Mouse (Mus musculus) CH12.LX (cell line): ENCODE measurements around the gene Gm20708. TPM values are rescaled to one million over a fixed set of nuclear protein-coding genes. Genes with fewer than 3 reads are reported as not detected.

Experiments
- DNase-seq: peaks from one replicate; pipeline ENCODE4 v3.0.0-alpha.2; 2013; ENCODE audit errors: extremely low read depth
- H3K27ac ChIP-seq: 2 replicates; pipeline ENCODE4 v1.5.1; 2012; ENCODE audit warnings: low read depth, mild to moderate bottlenecking, control low read depth, moderate library complexity; ENCODE audit not compliant: insufficient read depth
- H3K27me3 ChIP-seq: replicated peaks from 2 replicates; pipeline ENCODE3; 2012; ENCODE audit warnings: inconsistent platforms
- H3K36me3 ChIP-seq, 2 experiments: replicated peaks in 1 of 2; 2 replicates each; pipeline versions ENCODE3 to v1.6.1; 2012; ENCODE audit warnings: inconsistent platforms in 1 of 2, low read length in 1 of 2, mild to moderate bottlenecking in 1 of 2, mixed read lengths in 1 of 2, moderate library complexity in 1 of 2; ENCODE audit not compliant: control insufficient read depth in 1 of 2, insufficient read depth in 1 of 2
- H3K4me1 ChIP-seq, 2 experiments: 2 replicates each; pipeline ENCODE4 v1.6.1; 2012; ENCODE audit warnings: inconsistent platforms in 1 of 2, moderate library complexity in 1 of 2; ENCODE audit not compliant: insufficient read depth in 2 of 2, control insufficient read depth in 1 of 2
- H3K4me2 ChIP-seq: 2 replicates; pipeline ENCODE4 v1.6.1; 2012; ENCODE audit warnings: low read depth, mild to moderate bottlenecking, control low read depth; ENCODE audit not compliant: poor library complexity, insufficient read depth, severe bottlenecking
- H3K4me3 ChIP-seq, 3 experiments: fragments of 150-350 bp in 1 of 3; sonication (generic) in 1 of 3; replicated peaks in 1 of 3; 2 replicates each; pipeline versions ENCODE3 to v1.5.1; 2011 to 2012; ENCODE audit warnings: low read depth in 2 of 3, low read length in 2 of 3, mild to moderate bottlenecking in 2 of 3, moderate library complexity in 2 of 3, control low read depth in 1 of 3, improper control_type of control experiment in 1 of 3, inconsistent platforms in 1 of 3, mixed read lengths in 1 of 3; ENCODE audit not compliant: poor library complexity in 1 of 3
- H3K79me2 ChIP-seq: replicated peaks from 2 replicates; pipeline ENCODE4 v1.6.1; 2012; ENCODE audit warnings: mild to moderate bottlenecking, moderate library complexity; ENCODE audit not compliant: control insufficient read depth, poor library complexity, insufficient read depth, severe bottlenecking; ENCODE audit errors: extremely low read depth
- H3K9ac ChIP-seq: 2 replicates; pipeline ENCODE4 v1.6.1; 2012; ENCODE audit warnings: low read depth, mild to moderate bottlenecking, control low read depth, moderate library complexity; ENCODE audit not compliant: insufficient read depth
- H3K9me3 ChIP-seq: replicated peaks from 2 replicates; pipeline ENCODE3; 2012; ENCODE audit warnings: low read length, inconsistent platforms, mixed read lengths
- CHD1 ChIP-seq: IDR thresholded peaks from 2 replicates; pipeline ENCODE4 v1.6.1; 2012; ENCODE audit warnings: low read depth, low read length, improper control_type of control experiment, inconsistent platforms
- CHD2 ChIP-seq: IDR thresholded peaks from 2 replicates; pipeline ENCODE4 v1.6.1; 2011; ENCODE audit warnings: low read length, improper control_type of control experiment
- CTCF ChIP-seq, 2 experiments: IDR thresholded peaks in 1 of 2; conservative IDR thresholded peaks in 1 of 2; 2 replicates each; pipeline ENCODE4 v1.5.1; 2011 to 2012; ENCODE audit warnings: low read depth in 2 of 2, low read length in 2 of 2, improper control_type of control experiment in 1 of 2, inconsistent platforms in 1 of 2, mild to moderate bottlenecking in 1 of 2, moderate library complexity in 1 of 2
- ELF1 ChIP-seq: IDR thresholded peaks from 2 replicates; pipeline ENCODE4 v1.6.1; 2014; ENCODE audit warnings: low read depth, mild to moderate bottlenecking, inconsistent platforms, low read length, improper control_type of control experiment
- EP300 ChIP-seq: IDR thresholded peaks from 2 replicates; pipeline ENCODE4 v1.6.1; 2011; ENCODE audit warnings: low read length, improper control_type of control experiment
- ETS1 ChIP-seq: conservative IDR thresholded peaks from 2 replicates; pipeline ENCODE4 v1.6.1; 2012; ENCODE audit warnings: low read depth, mild to moderate bottlenecking, inconsistent platforms, low read length, improper control_type of control experiment, moderate library complexity
- GABPA ChIP-seq: IDR thresholded peaks from 2 replicates; pipeline ENCODE4 v1.6.1; 2012; ENCODE audit warnings: low read depth, low read length, improper control_type of control experiment, inconsistent platforms; ENCODE audit not compliant: insufficient replicate concordance
- HCFC1 ChIP-seq: IDR thresholded peaks from 2 replicates; pipeline ENCODE4 v1.6.1; 2012; ENCODE audit warnings: low read depth, mild to moderate bottlenecking, inconsistent platforms, low read length, improper control_type of control experiment
- IRF4 ChIP-seq: IDR thresholded peaks from 2 replicates; pipeline ENCODE4 v1.6.1; 2014; ENCODE audit warnings: low read depth, mild to moderate bottlenecking, inconsistent platforms, low read length, improper control_type of control experiment
- JUN ChIP-seq: IDR thresholded peaks from 2 replicates; pipeline ENCODE4 v1.6.1; 2011; ENCODE audit warnings: low read depth, mild to moderate bottlenecking, low read length, improper control_type of control experiment, moderate library complexity; ENCODE audit not compliant: insufficient read depth
- JUND ChIP-seq: conservative IDR thresholded peaks from 2 replicates; pipeline ENCODE4 v1.6.1; 2011; ENCODE audit warnings: low read depth, low read length, improper control_type of control experiment
- KAT2A ChIP-seq: IDR thresholded peaks from 2 replicates; pipeline ENCODE4 v1.6.1; 2012; ENCODE audit warnings: low read length, improper control_type of control experiment, inconsistent platforms; ENCODE audit not compliant: insufficient replicate concordance
- MAZ ChIP-seq: IDR thresholded peaks from 2 replicates; pipeline ENCODE4 v1.6.1; 2012; ENCODE audit warnings: low read depth, mild to moderate bottlenecking, inconsistent platforms, low read length, improper control_type of control experiment, moderate library complexity
- MEF2A ChIP-seq: IDR thresholded peaks from 2 replicates; pipeline ENCODE4 v1.6.1; 2014; ENCODE audit warnings: low read depth, mild to moderate bottlenecking, inconsistent platforms, low read length, improper control_type of control experiment, borderline replicate concordance
- MXI1 ChIP-seq: IDR thresholded peaks from 2 replicates; pipeline ENCODE4 v1.6.1; 2011; ENCODE audit warnings: mild to moderate bottlenecking, low read depth, low read length, improper control_type of control experiment
- NRF1 ChIP-seq: IDR thresholded peaks from 2 replicates; pipeline ENCODE4 v1.6.1; 2014; ENCODE audit warnings: low read depth, mild to moderate bottlenecking, inconsistent platforms, low read length, improper control_type of control experiment, moderate library complexity
- PAX5 ChIP-seq: IDR thresholded peaks from 2 replicates; pipeline ENCODE4 v1.6.1; 2012; ENCODE audit warnings: low read length, inconsistent platforms, mixed read lengths
- POLR2A ChIP-seq: IDR thresholded peaks from 2 replicates; pipeline ENCODE4 v1.6.1; 2011; ENCODE audit warnings: low read depth, mild to moderate bottlenecking, improper control_type of control experiment, low read length
- RAD21 ChIP-seq: IDR thresholded peaks from 2 replicates; pipeline ENCODE4 v1.6.1; 2011; ENCODE audit warnings: low read depth, mild to moderate bottlenecking, low read length, improper control_type of control experiment, moderate library complexity
- RCOR1 ChIP-seq: conservative IDR thresholded peaks from 2 replicates; pipeline ENCODE4 v1.6.1; 2012; ENCODE audit warnings: low read depth, mild to moderate bottlenecking, inconsistent platforms, low read length, improper control_type of control experiment
- TBP ChIP-seq: conservative IDR thresholded peaks from 2 replicates; pipeline ENCODE4 v1.6.1; 2011; ENCODE audit warnings: low read depth, low read length, improper control_type of control experiment
- TCF12 ChIP-seq: IDR thresholded peaks from 2 replicates; pipeline ENCODE4 v1.6.1; 2014; ENCODE audit warnings: low read depth, mild to moderate bottlenecking, inconsistent platforms, low read length, improper control_type of control experiment
- USF2 ChIP-seq: conservative IDR thresholded peaks from 2 replicates; pipeline ENCODE4 v1.6.1; 2011; ENCODE audit warnings: low read depth, low read length, improper control_type of control experiment
- ZC3H11A ChIP-seq: IDR thresholded peaks from 2 replicates; pipeline ENCODE4 v1.6.1; 2012; ENCODE audit warnings: low read depth, mild to moderate bottlenecking, inconsistent platforms, low read length, improper control_type of control experiment
- ZKSCAN1 ChIP-seq: IDR thresholded peaks from 2 replicates; pipeline ENCODE4 v1.6.1; 2012; ENCODE audit warnings: low read depth, inconsistent platforms, low read length, improper control_type of control experiment, borderline replicate concordance
- ZNF384 ChIP-seq: IDR thresholded peaks from 2 replicates; pipeline ENCODE4 v1.6.1; 2012; ENCODE audit warnings: low read depth, low read length, improper control_type of control experiment, inconsistent platforms
- dilution Hi-C: fragments of 300-500 bp; cut with MboI; formaldehyde crosslinking; loops from 2 replicates; pipeline ENCODE4 v1.14.3; 2020; ENCODE audit warnings: low sequenced_read_pairs; ENCODE audit not compliant: extremely low pct_unique_long_range_greater_than_20kb, extremely low pct_ligation_motif_present
- in situ Hi-C: fragments of 300-500 bp; cut with MboI; formaldehyde crosslinking; loops from 3 replicates; pipeline ENCODE4 v1.14.3; 2019; ENCODE audit warnings: low sequenced_read_pairs, low pct_ligation_motif_present, low pct_unique_long_range_greater_than_20kb, mixed read lengths
- polyA plus RNA-seq: library from polyadenylated mRNA; unstranded; fragments of >175 nt; gene quantifications from 2 replicates; pipeline ENCODE4 v1.2.1, GENCODE M21; 2012; ENCODE audit warnings: low read depth; ENCODE audit not compliant: insufficient read length
- total RNA-seq, 2 experiments: library from RNA; depleted of rRNA; stranded (reverse); fragments of 300-350 nt in 1 of 2; fragments of >200 nt in 1 of 2; gene quantifications; 2 replicates each; pipeline ENCODE4 v1.2.3; 2012 to 2014

The Gm20708 gene
- total and polyA plus RNA-seq, 3 experiments: 0.50 to 1.0 (median 0.80) TPM

DNA sequence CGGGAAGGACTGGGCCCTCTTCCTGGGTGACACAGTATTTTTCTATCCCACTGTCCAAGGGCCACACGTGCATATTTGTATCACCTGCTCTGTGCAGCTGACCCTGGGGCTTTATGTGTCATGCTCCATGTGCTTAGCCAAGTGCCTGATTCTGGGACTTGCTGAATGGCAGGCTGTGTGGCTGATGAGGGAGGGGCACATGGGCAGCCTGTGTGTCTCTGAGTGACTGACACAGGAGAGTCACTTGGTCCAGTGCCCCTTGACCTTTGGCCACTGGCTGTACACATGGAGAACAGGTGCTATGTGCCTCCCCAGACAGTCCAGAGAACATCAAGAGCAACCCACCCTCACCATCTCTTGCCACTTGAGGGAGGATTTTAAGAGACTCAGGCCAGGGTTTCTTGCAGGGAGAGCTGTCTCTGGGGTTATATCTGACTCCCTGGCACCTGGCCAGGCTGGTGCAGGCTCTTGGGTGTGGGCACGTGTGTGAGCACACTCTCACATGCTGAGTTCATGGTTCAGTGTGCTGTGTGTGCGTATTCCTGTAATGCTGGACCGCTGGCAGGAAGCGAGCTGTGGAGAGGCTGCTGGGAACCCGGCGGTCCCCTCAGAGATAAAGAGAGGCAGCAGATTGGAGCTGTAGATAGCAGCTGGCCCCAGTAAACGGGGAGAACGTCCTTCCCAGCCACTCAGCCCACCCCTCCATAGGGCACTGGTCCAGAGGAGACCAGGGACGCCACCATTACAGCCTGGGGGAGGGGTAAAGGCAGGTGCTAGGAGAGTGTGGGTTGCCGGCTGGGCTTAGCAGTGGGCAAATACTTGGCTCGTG, 68.7 kb downstream of the Gm20708 start (continued):
- TF ChIP-seq KAT2A (0 out of 2 replicates have a peak, but pooled peaks have one; percentile 12), ZKSCAN1 (no peak), CHD1 (no peak), JUN (no peak), POLR2A (no peak), JUND (no peak), HCFC1 (no peak)

DNA sequence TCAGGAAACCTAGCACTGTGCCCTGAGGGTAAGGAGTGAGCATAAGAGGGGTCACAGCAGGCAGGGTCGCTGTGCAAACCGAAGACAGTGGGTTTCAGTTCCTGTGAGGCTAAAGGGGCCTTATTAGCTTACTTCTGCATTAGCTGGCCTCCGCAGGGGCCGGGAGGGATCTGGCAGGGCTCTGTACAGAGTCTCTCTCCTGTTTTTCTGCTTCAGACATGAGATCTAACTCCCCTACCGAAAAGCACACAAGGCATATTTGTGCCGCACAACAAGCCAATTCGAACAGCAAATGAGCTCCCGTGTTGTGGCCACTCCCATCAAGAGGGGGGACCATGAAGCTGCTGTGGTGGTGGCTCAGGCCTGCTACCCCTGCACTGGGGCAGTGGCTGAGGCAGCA, 69.4 kb downstream of the Gm20708 start:
- peaks cover 76% of the 10 kb centered on the region for H3K27me3 ChIP-seq
- TF ChIP-seq CHD2 (no peak), RCOR1 (no peak), IRF4 (peak; percentile 85), EP300 (peak; percentile 66)
- H3K4me1 ChIP-seq: peaks cover 27 to 46% of the 10 kb centered on the region in 2 experiments
- H3K9me3 ChIP-seq: no peaks in the 10 kb centered on the region
- dilution Hi-C loops: no loop called here
- H3K27ac ChIP-seq: no peak overlapping the region
- peak overlapping the region; percentile 43; the same call in 1 of the 2 replicates for H3K4me2 ChIP-seq
- no peaks in the 10 kb centered on the region for H3K79me2 ChIP-seq
- H3K36me3 ChIP-seq: no peaks in the 10 kb centered on the region
- in situ Hi-C loops: no loop called here
- DNase-seq: peak; percentile 42
- no peak overlapping the region for H3K9ac ChIP-seq
- no peak overlapping the region for H3K4me3 ChIP-seq

DNA sequence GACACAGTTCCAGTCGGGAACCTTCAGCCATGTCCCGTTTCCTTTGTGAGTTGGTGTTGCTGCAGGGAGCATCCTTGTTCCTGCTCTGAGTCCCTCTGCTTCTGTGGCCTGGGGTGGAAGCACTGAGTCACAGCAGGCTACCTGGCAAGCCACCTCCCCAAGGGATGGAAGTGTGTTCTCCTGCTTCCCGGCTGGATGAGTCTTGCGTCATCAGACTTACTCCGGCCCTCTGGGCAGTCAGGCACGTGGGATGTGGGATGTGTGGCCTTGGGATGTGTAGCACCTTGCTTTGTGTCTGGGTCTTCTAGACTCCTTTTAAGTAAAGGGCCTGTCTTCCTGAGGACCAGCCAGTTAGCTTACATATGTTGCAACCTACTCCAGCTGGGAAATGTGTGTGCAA, 70.2 kb downstream of the Gm20708 start:
- no peaks in the 10 kb centered on the region for H3K9me3 ChIP-seq
- TF ChIP-seq TBP (no peak), NRF1 (no peak), MXI1 (no peak), ZKSCAN1 (no peak), TCF12 (no peak), GABPA (no peak), HCFC1 (no peak), ZC3H11A (no peak), ELF1 (no peak), ZNF384 (no peak), USF2 (no peak), CTCF (conservative IDR thresholded peaks at IDR 0.05 in 1 of 2, IDR thresholded peaks at IDR 0.05 in 1 of 2; ENCODE audit: low read depth in 2 of 2, low read length in 2 of 2) (no peak), CHD2 (no peak), RAD21 (no peak), MAZ (no peak), MEF2A (no peak), PAX5 (no peak), ETS1 (no peak), JUN (no peak), CHD1 (no peak)
- H3K36me3 ChIP-seq: no peaks in the 10 kb centered on the region
- in situ Hi-C loops: no loop called here
- no peak overlapping the region for H3K27ac ChIP-seq
- H3K79me2 ChIP-seq: no peaks in the 10 kb centered on the region
- no peak for DNase-seq
- H3K4me1 ChIP-seq: peaks cover 27 to 47% of the 10 kb centered on the region in 2 experiments
- peaks cover 84% of the 10 kb centered on the region for H3K27me3 ChIP-seq
- H3K4me2 ChIP-seq: no peak overlapping the region
- H3K4me3 ChIP-seq: no peak overlapping the region
- no peak overlapping the region for H3K9ac ChIP-seq
- dilution Hi-C loops: no loop called here
